Mouse (Mus musculus): ENCODE measurements around the gene Bbx.

DNA sequence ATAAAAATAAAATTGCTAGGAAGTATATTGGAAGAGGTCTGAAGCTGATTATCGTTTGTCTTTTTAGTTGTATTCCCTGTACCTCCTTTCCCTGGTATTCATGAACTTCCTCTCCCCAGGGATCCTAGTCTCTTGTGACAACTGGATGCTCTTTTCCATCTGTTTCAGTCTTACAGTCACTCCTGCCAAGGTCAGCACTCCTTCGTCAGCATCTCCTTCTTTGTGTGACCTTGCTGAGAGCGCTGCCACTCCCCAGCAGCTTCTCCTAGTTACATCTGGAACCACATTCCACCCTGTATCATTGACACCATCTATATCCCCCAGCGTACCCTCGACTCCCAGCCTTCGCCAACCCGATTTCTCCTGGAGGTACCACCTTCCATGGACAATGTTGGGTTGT, 49.7 kb upstream of the Bbx start:
- TF ChIP-seq CTCF (IDR thresholded peaks at IDR 0.05; ENCODE audit: control insufficient read depth, insufficient read depth, insufficient replicate concordance, low read depth, low read length), result no peak
- no peak for TF ChIP-seq POLR2A (IDR thresholded peaks at IDR 0.05; ENCODE audit: control insufficient read depth, low read depth, low read length)
